Mouse (Mus musculus) lung, postnatal 0 days (tissue): ENCODE results near the gene Setd5.

Experiments used
- CTCF ChIP-seq: IDR thresholded peaks from 2 replicates; pipeline ENCODE4 v1.5.1; 2016; ENCODE audit warnings: antibody characterized with exemption, mild to moderate bottlenecking
- EP300 ChIP-seq: IDR thresholded peaks from 2 replicates; pipeline ENCODE4 v1.6.1; 2016; ENCODE audit warnings: antibody characterized with exemption, mild to moderate bottlenecking, control low read depth

GRCm38 (mm10) chr6:113079492-113079891, 2.3 kb downstream of the Setd5 start:
- TF ChIP-seq CTCF (no peak), EP300 (no peak)
